Mouse (Mus musculus) C2C12 (cell line): ENCODE measurements around the gene Jag2.

ENCODE experiments used
- CEBPB ChIP-seq: IDR thresholded peaks from one replicate; pipeline ENCODE4 v1.6.1; 2011; ENCODE audit warnings: low read depth, mild to moderate bottlenecking, control low read depth, moderate library complexity
- CTCF ChIP-seq: IDR thresholded peaks from one replicate; pipeline ENCODE4 v1.5.1; 2011; ENCODE audit not compliant: control insufficient read depth, insufficient read depth, insufficient read length
- MAX ChIP-seq: IDR thresholded peaks from one replicate; pipeline ENCODE4 v1.6.1; 2011; ENCODE audit warnings: mild to moderate bottlenecking, control low read depth
- MYOD1 ChIP-seq: IDR thresholded peaks from one replicate; pipeline ENCODE4 v1.6.1; 2011; ENCODE audit warnings: low read depth; ENCODE audit not compliant: control insufficient read depth, insufficient read length
- MYOG ChIP-seq: IDR thresholded peaks from one replicate; pipeline ENCODE4 v1.6.1; 2011; ENCODE audit not compliant: control insufficient read depth, insufficient read length; ENCODE audit errors: extremely low read depth
- USF1 ChIP-seq: IDR thresholded peaks from one replicate; pipeline ENCODE4 v1.6.1; 2011; ENCODE audit warnings: low read depth, mild to moderate bottlenecking, control low read depth, moderate library complexity

- no peak for TF ChIP-seq CTCF
- no peak for TF ChIP-seq CEBPB
- TF ChIP-seq MYOD1 = no peak
- TF ChIP-seq MYOG = no peak
- TF ChIP-seq USF1 = no peak
- TF ChIP-seq MAX = no peak
These were observed 8.8 kb upstream of the Jag2 start for GRCm38 (mm10) chr12:112938366-112938765.
